Mouse (Mus musculus) G1E (cell line): ENCODE data around the gene Eef2k. TPM values are rescaled to one million over a fixed set of nuclear protein-coding genes. Genes with fewer than 3 reads are reported as not detected.
A peak's percentile ranks its signal among the peaks of the same experiment; 100 is the strongest.

Experiments
- ATAC-seq: 2 replicates; pipeline ENCODE4 v1.8.0; 2016; ENCODE audit warnings: mild to moderate bottlenecking; ENCODE audit not compliant: insufficient number of reproducible peaks, poor library complexity, low FRiP score, severe bottlenecking; ENCODE audit errors: extremely low read depth
- DNase-seq: peaks from one replicate; pipeline ENCODE4 v3.0.0; 2012; ENCODE audit warnings: low spot score
- H3K27me3 ChIP-seq: 2 replicates; pipeline ENCODE4 v1.6.1; 2012; ENCODE audit warnings: mild to moderate bottlenecking, low read length, inconsistent platforms; ENCODE audit not compliant: insufficient read depth
- H3K36me3 ChIP-seq: replicated peaks from 2 replicates; pipeline ENCODE3; 2012; ENCODE audit warnings: mild to moderate bottlenecking, inconsistent platforms
- H3K4me1 ChIP-seq: 2 replicates; pipeline ENCODE4 v1.6.1; 2012; ENCODE audit warnings: low read depth, low read length, inconsistent platforms, mixed read lengths; ENCODE audit not compliant: insufficient read depth
- H3K4me3 ChIP-seq: 2 replicates; pipeline ENCODE4 v1.5.1; 2012; ENCODE audit warnings: low read depth, mild to moderate bottlenecking, inconsistent platforms, low read length, moderate library complexity, mixed read lengths
- H3K9me3 ChIP-seq: replicated peaks from 2 replicates; pipeline ENCODE4 v1.6.1; 2012; ENCODE audit warnings: inconsistent platforms
- CTCF ChIP-seq: IDR thresholded peaks from 2 replicates; pipeline ENCODE4 v1.5.1; 2012; ENCODE audit warnings: low read depth, low read length, inconsistent platforms, mixed read lengths
- GATA1 ChIP-seq: IDR thresholded peaks from 2 replicates; pipeline ENCODE4 v1.6.1; 2012; ENCODE audit warnings: borderline replicate concordance, low read length, inconsistent platforms, mixed read lengths
- GATA2 ChIP-seq: IDR thresholded peaks from 2 replicates; pipeline ENCODE4 v1.6.1; 2012; ENCODE audit warnings: low read depth, low read length, inconsistent platforms, borderline replicate concordance
- POLR2AphosphoS5 ChIP-seq: IDR thresholded peaks from 2 replicates; pipeline ENCODE4 v1.6.1; 2012; ENCODE audit warnings: low read depth, low read length, inconsistent platforms; ENCODE audit not compliant: insufficient replicate concordance
- TAL1 ChIP-seq: conservative IDR thresholded peaks from 2 replicates; pipeline ENCODE4 v1.6.1; 2012; ENCODE audit warnings: low read depth, low read length, inconsistent platforms, mixed read lengths
- polyA plus RNA-seq: library from polyadenylated mRNA; stranded (reverse); fragments of >175 nt; gene quantifications from 2 replicates; pipeline ENCODE4 v1.2.3, GENCODE M21; 2012
- total RNA-seq, 2 experiments: library from RNA; stranded (forward) in 1 of 2; stranded (reverse) in 1 of 2; fragments of 200-1000 nt in 1 of 2; fragments of >200 nt in 1 of 2; fragmentation: Nextera tagmentation in 1 of 2; gene quantifications; 2 replicates each; pipeline ENCODE4 v1.2.3; 2014 to 2017

The Eef2k gene
- total RNA-seq (2014; fragmentation: Nextera tagmentation): 62.3 and 72.9 TPM in 2 replicates
- 185 and 189 TPM in 2 replicates for total RNA-seq (2017)
- 89.8 and 107 TPM in 2 replicates for polyA plus RNA-seq

DNA sequence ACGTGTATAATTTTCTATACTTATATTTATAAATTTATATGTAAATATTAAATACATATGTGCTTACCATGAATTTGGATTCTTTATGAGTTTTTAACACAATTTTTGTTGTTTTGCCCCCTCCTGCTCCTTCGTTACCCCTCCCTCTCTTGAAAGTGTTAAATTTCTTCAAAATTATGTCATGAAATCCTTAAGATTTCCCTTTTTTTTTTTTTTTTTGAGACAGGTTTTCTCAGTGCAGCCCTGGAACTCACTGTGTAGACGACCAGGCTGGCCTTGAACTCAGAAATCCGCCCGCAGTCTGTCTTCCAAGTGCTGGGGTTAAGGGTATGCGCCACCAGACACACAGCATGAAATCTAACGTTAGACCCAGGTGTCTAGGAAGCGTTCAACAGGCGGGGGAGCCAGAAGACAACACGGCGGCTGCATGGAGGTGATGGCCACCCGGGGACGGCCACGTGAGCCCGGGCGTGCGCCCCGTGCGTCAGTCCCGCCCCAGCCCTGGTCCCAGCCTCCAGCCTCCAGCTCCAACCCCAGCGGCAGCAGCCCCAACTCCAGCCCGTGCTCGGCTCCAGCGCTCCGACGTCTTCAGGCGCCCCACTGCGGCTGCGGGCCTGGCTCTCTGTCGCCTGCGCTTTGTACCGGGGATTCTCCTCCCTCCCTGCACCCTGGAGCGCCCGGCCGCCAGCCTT is at the start of gene Eef2k:
Eef2k (plus strand) TSS at position 487 of the 692 bp plus-strand sequence.
- peak; percentile 98 for DNase-seq
- H3K27me3 ChIP-seq: no peaks in the 10 kb centered on the region

DNA sequence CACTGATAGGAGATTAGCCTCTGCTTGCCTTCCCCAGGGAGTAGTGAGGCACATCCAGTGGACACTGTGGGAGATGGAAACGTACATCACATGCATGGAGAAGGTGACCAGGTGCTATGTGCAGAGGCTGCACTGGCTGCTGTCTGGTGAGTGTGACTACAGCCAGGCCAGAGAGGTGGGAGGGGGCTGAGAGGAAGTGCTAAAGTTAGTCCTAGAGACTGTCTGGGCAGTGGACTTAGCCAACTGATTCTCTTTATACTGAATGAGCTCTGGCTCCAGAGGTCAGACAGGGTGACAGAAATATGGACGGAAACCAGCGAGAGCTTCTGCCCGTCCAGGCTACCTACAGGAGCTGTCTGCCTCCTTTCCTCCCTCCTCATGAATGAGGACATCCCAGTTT is 47.1 kb upstream of the Eef2k start:
- TF ChIP-seq CTCF: no peak
- TF ChIP-seq GATA1: no peak
- no peak for TF ChIP-seq TAL1
- TF ChIP-seq POLR2AphosphoS5: no peak
- TF ChIP-seq GATA2: no peak
- Histone ChIP-seq H3K27me3 (peaks cover 23% of the 10 kb centered on the region), H3K9me3 (no peaks in the 10 kb centered on the region), H3K4me1 (no peaks in the 10 kb centered on the region), H3K36me3 (no peaks in the 10 kb centered on the region), H3K4me3 (no peak overlapping the region)
- ATAC-seq: no peak
- DNase-seq: no peak

More for the DNA sequence above, at the start of gene Eef2k:
- peak within 1 kb of the TSS; percentile 74 for H3K4me3 ChIP-seq
- H3K36me3 ChIP-seq: peaks cover 49% of the 10 kb centered on the region
- no peak for TF ChIP-seq TAL1
- no peak for TF ChIP-seq GATA1
- TF ChIP-seq CTCF: no peak
- no peak for TF ChIP-seq POLR2AphosphoS5
- TF ChIP-seq GATA2: no peak
- peaks cover 71% of the 10 kb centered on the region for H3K4me1 ChIP-seq
- ATAC-seq: peak; percentile 80
- H3K9me3 ChIP-seq: no peaks in the 10 kb centered on the region

DNA sequence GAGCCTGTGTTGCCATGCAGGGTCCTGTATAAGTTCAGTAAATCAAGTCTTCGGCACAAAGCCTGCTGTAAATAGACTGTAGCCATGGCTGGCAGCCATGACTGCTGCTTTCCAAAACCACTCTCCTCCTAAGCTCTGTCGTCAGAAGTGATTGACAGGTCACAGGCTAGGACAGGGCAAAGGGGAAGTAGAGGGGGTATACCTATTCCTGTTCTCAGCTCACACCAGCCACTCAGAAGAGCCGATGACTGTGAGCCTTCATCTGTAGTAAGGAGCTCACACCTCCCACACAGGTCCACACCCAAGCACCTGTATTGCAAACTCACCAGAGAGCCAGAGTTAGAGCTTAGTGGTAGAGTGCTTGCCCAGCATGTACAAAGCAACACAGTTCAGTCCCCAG is 46.3 kb upstream of the Eef2k start:
- Histone ChIP-seq H3K4me3 (no peak overlapping the region), H3K27me3 (peaks cover 22% of the 10 kb centered on the region), H3K9me3 (no peaks in the 10 kb centered on the region), H3K4me1 (no peaks in the 10 kb centered on the region), H3K36me3 (no peaks in the 10 kb centered on the region)
- ATAC-seq: no peak
- no peak for TF ChIP-seq GATA1
- no peak for DNase-seq

DNA sequence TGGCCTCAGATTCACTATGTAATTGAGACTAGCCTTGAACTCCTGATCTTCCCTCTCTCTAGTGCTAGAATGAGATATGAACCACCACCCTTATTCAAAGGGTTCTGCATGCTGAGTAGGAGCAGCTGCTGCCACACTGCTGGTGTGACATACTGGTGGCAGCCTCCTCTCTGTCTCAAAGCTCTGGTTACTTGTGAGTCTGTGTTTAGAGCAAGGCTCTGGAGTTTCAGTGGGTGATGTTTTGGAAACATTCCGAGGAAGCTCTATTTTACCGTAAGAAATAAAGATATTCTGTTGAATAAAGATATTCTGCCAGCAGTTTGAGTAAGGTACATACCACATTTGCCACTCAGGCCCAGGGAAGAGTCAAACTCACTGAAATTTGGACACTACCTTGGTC is 39.4 kb upstream of the Eef2k start:
- H3K4me3 ChIP-seq: no peak overlapping the region
- ATAC-seq (no peak), DNase-seq (no peak)
- TF ChIP-seq GATA1: no peak
- no peaks in the 10 kb centered on the region for H3K36me3 ChIP-seq
- no peaks in the 10 kb centered on the region for H3K9me3 ChIP-seq
- peaks cover 7% of the 10 kb centered on the region for H3K27me3 ChIP-seq
- H3K4me1 ChIP-seq: no peaks in the 10 kb centered on the region

DNA sequence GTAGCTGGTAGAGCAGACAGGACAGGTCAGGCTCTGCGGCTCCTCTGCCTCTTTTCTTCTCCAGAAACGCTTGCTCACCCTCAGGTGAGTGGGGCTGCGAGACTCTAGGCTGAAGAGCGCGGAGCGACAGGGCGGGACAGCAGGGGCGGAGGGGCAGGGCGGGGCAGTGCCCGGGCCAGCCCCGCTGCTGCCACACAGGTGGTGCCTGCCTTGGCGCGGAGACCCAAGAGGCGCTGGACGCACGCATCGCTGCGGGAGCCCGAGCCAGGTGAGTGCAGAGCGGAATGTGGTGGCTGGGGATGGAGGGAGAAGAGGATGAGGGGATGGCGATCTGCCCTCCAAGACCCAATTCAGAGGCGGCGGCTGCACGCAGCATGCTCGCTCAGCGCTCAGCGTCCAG is 32.9 kb upstream of the Eef2k start:
- Histone ChIP-seq H3K36me3 (no peaks in the 10 kb centered on the region), H3K27me3 (peaks cover 27% of the 10 kb centered on the region), H3K4me3 (no peak overlapping the region), H3K4me1 (peaks cover 3% of the 10 kb centered on the region; the same call in 1 of the 2 replicates), H3K9me3 (no peaks in the 10 kb centered on the region)
- TF ChIP-seq CTCF (no peak), POLR2AphosphoS5 (no peak), GATA1 (no peak), TAL1 (no peak), GATA2 (no peak)
- ATAC-seq (no peak), DNase-seq (no peak)

DNA sequence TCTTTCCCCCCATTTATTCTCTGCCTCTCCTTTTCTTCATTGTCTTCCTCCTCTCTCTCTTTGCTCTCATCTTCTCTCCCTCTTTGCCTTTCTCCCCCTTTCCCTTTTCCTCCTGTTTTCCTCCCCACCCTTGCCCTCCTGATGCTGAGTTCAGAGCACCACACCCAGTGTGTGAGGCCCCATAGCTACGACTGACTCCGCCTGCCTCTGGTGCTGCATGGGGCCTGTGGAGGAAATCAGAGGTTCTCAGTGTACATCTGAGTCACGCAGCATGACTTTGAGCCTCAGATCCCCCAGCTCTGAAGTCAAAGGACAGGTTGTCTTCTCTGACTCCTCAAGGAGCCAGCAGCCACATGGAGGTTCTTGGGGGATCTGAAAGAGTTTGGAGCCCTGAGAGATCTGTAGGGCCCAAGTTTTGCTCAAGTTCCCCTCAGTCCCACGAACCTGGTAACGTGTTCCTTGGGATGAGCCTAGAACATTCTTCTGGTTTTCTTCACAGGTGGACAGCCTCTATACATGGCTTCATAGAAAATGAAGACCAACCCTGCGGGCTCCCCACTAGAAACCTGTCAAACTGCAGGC is 30.7 kb upstream of the Eef2k start, which contains the start of gene Gm5737:
Gm5737 (plus strand) TSS at position 532 of the 582 bp plus-strand sequence.
- H3K4me1 ChIP-seq: peaks cover 3% of the 10 kb centered on the region; the same call in 1 of the 2 replicates
- DNase-seq (no peak), ATAC-seq (no peak)
- peaks cover 42% of the 10 kb centered on the region for H3K27me3 ChIP-seq
- no peak for TF ChIP-seq CTCF
- no peak for TF ChIP-seq POLR2AphosphoS5
- TF ChIP-seq TAL1: no peak
- no peak for TF ChIP-seq GATA2
- no peak for TF ChIP-seq GATA1
- H3K36me3 ChIP-seq: no peaks in the 10 kb centered on the region
- H3K4me3 ChIP-seq: no peak within 1 kb of the TSS
- no peaks in the 10 kb centered on the region for H3K9me3 ChIP-seq

GRCm38 (mm10) chr7:120817552-120817951 is 25.1 kb upstream of the Eef2k start:
- Histone ChIP-seq H3K9me3 (no peaks in the 10 kb centered on the region), H3K4me3 (no peak overlapping the region), H3K36me3 (no peaks in the 10 kb centered on the region), H3K27me3 (peaks cover 70% of the 10 kb centered on the region), H3K4me1 (peaks cover 4% of the 10 kb centered on the region; the same call in 1 of the 2 replicates)
- DNase-seq: no peak
- no peak for TF ChIP-seq CTCF
- TF ChIP-seq POLR2AphosphoS5: no peak
- TF ChIP-seq TAL1: no peak
- TF ChIP-seq GATA1: no peak
- no peak for TF ChIP-seq GATA2
- ATAC-seq: no peak
